Mouse (Mus musculus): ENCODE data around the gene Shisal1.

Shisal1 gene

GRCm38 (mm10) chr15:84423781-84424180 lies 23.1 kb downstream of the Shisal1 start:
- no peak for DNase-seq

GRCm38 (mm10) chr15:84418266-84418610 lies 28.7 kb downstream of the Shisal1 start:
- DNase-seq, result no peak

GRCm38 (mm10) chr15:84417592-84418265 lies 29.2 kb downstream of the Shisal1 start:
- DNase-seq, result no peak

- no peak for DNase-seq
These were observed 29.9 kb downstream of the Shisal1 start for GRCm38 (mm10) chr15:84417017-84417416.

- no peak for DNase-seq
These were observed 32.7 kb downstream of the Shisal1 start for GRCm38 (mm10) chr15:84414040-84414848.

- no peak for DNase-seq
These were observed 34.5 kb downstream of the Shisal1 start for GRCm38 (mm10) chr15:84412409-84412808.

- no peak for DNase-seq
These were observed 36.8 kb downstream of the Shisal1 start for GRCm38 (mm10) chr15:84410052-84410451.

GRCm38 (mm10) chr15:84408576-84408975 lies 38.3 kb downstream of the Shisal1 start:
- DNase-seq, result no peak

GRCm38 (mm10) chr15:84405759-84406158 lies 41.1 kb downstream of the Shisal1 start:
- DNase-seq, result no peak

- DNase-seq, result no peak
These were observed 43.3 kb downstream of the Shisal1 start for GRCm38 (mm10) chr15:84403454-84404113.

GRCm38 (mm10) chr15:84398617-84399016 lies 48.3 kb downstream of the Shisal1 start:
- no peak for DNase-seq

GRCm38 (mm10) chr15:84397663-84398169 lies 49.2 kb downstream of the Shisal1 start:
- DNase-seq, result no peak

GRCm38 (mm10) chr15:84395341-84396067 lies 51.4 kb downstream of the Shisal1 start:
- DNase-seq, result no peak

GRCm38 (mm10) chr15:84393341-84393740 lies 53.6 kb downstream of the Shisal1 start:
- no peak for DNase-seq

- no peak for DNase-seq
These were observed 54.1 kb downstream of the Shisal1 start for GRCm38 (mm10) chr15:84392840-84393239.

- no peak for DNase-seq
These were observed 54.8 kb downstream of the Shisal1 start for GRCm38 (mm10) chr15:84392131-84392530.

GRCm38 (mm10) chr15:84388698-84389131 lies 58.2 kb downstream of the Shisal1 start:
- DNase-seq, result no peak

GRCm38 (mm10) chr15:84385995-84386565 lies 60.8 kb downstream of the Shisal1 start:
- no peak for DNase-seq

- no peak for DNase-seq
These were observed 62.8 kb downstream of the Shisal1 start for GRCm38 (mm10) chr15:84384066-84384465.

GRCm38 (mm10) chr15:84380181-84380580 lies 66.7 kb downstream of the Shisal1 start:
- no peak for DNase-seq

- DNase-seq, result no peak
These were observed 68.2 kb downstream of the Shisal1 start for GRCm38 (mm10) chr15:84378734-84379133.

- no peak for DNase-seq
These were observed 74.1 kb downstream of the Shisal1 start for GRCm38 (mm10) chr15:84372801-84373200.
